Mouse (Mus musculus): ENCODE data around the gene Lyst. TPM values are rescaled to one million over a fixed set of nuclear protein-coding genes. Genes with fewer than 3 reads are reported as not detected.
A peak's percentile ranks its signal among the peaks of the same experiment; 100 is the strongest.

Lyst gene
- total RNA-seq, 2 experiments from 2014 or later: 6.5 to 9.5 TPM

GRCm38 (mm10) chr13:13573572-13574257 is 16.5 kb upstream of the Lyst start:
- peak; percentile 77 for DNase-seq

GRCm38 (mm10) chr13:13574258-13574870 is 15.8 kb upstream of the Lyst start:
- DNase-seq: no peak

- DNase-seq: no peak
Observed at GRCm38 (mm10) chr13:13575106-13575505, 15.1 kb upstream of the Lyst start.

DNA sequence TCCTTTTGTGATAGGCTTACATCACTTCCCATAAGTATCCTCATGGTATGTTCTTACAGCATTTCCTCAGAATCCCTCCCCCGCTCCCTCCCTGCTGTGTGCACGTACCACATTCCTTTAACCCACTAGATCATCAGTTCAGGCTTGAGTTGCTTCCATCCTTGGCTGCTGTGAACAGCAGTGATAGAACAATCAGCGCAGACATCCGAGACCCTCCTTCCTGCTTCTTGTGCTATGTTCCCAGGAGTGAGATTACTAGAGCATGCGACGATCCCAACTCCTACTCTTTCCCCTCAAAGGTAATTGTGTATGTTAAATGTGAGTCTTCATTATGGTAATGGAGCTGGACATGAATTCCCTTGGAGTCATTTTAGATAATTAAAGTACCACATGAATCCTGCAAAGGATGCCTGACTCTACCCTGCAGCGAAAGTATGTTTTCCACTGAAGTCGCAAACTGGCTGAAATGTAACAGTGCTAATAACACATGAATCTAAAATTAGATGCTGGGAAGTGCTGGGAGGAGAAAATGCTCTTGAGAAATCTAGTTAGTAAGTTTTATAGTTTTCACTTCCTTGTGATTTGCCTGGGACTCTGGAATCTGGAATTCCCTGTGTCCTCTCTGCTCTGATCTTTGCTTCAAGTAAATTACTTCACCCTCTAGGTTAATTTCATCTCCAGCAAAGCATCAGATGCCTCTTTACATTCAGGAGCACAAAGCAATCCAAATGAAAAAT is 13.6 kb upstream of the Lyst start:
- DNase-seq: no peak

GRCm38 (mm10) chr13:13581988-13582387 is 8.2 kb upstream of the Lyst start:
- no peak for DNase-seq

- no peak for DNase-seq
Observed at GRCm38 (mm10) chr13:13583473-13583872, 6.7 kb upstream of the Lyst start.

- no peak for DNase-seq
Observed at GRCm38 (mm10) chr13:13587653-13588184, 2.5 kb upstream of the Lyst start.

GRCm38 (mm10) chr13:13588518-13588917 is 1.7 kb upstream of the Lyst start:
- DNase-seq: no peak

GRCm38 (mm10) chr13:13589032-13589431 is 1.2 kb upstream of the Lyst start:
- no peak for DNase-seq

DNA sequence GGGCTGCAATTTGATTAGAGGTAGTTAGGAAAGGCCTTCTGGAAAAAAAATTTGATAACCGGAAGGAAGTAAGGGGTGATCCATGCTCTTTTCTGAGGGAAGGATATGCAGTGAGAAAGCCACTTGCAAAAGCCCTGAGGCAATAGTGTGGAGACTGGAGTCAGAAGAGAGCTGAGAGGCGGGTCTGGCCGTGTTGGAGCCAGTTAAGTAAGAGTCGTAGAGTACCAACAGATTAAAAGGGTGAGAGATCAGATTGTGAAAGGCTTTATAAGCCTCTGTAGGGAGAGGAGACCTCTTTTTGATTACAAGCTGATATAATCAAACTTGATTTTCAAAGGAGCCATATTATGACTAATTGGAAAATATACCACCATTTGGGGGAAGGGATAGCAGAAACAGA is 1.7 kb downstream of the Lyst start:
- DNase-seq: no peak

DNA sequence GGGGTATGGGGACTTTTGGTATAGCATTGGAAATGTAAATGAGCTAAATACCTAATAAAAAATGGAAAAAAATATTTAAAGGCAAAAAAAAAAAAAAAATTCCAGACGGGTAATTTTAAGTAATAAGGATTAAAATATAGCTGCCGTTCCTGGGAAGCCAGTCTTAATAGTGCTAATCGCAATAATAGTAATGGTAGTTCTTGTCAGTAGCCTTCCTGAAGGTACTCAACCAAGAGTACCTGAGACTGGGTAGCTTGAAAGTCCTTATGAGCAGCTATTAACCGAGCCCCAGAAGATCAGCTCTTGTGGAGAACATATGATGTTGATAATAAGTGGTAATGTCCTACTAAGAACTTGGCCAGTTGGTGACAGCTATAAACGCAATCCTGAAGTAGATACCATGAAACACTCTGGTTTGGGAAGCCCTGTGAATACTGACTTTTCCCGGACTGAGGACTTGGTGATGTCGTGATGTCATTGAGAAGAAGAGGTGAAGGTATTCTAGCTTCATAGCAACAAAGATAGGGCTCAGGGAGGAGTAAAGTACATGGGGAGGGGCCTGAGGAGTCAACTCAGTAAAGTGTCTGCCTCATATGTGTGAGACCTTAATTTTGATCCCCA is 6.3 kb downstream of the Lyst start:
- no peak for DNase-seq

DNA sequence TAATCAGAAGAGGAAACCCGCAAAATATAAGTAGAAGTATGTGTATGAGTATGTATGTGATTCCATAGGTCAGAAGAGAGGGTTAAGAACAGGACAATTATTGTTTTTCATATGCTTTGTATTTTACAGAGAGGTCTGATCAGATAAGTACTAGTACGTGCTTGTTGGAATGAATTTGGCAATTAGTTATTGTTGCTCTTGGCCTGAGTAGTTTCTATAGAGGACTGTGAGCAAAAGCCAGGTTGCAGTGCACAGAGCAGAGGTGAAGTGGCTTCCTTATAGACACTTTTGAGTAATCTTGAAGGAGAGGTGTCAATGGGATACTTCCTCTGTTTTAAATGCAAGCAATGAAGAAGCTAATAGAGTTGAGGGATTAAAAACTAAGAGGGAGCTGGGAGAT is 7.7 kb downstream of the Lyst start:
- DNase-seq: no peak

DNA sequence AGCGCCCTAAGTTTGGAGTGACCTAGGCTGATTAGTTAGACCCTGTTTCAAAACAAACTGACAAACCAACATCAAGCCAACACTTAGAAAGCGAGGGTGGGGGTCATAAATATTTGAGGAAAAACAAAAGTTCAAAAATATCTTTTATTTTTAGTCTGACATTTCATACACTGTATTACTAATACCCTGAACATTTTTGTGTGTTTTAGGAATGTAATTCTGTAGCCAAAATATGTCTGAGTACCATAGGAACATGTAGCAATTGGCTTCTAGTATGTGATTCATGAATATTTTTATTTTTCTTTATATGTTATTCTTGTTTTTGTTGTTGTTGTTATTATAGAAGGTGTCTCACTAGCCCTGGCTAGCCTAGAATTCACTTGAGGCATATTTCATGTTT is 11.2 kb downstream of the Lyst start:
- no peak for DNase-seq

- no peak for DNase-seq
Observed at GRCm38 (mm10) chr13:13606149-13606548, 16.0 kb downstream of the Lyst start.

DNA sequence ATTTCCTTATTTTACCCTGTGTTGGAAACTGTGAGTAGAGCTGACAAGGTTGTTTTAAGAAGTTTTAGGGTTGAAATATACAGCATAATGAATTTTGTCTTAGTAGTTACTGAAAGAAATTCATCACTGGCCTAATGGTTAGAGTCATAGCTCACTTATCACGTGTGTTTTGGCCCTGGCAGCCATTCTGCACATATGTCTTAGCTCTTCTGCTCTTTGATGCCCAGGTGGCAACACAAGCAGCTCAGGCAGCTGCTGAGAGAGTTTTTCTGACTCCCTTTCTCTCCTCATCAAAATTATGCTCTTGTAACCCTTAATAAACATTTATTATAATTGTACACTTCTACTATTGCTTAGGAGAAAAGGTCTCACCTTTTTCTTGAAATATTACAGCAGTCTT is 18.1 kb downstream of the Lyst start:
- DNase-seq: no peak

- no peak for DNase-seq
Observed at GRCm38 (mm10) chr13:13609655-13610054, 19.5 kb downstream of the Lyst start.

DNA sequence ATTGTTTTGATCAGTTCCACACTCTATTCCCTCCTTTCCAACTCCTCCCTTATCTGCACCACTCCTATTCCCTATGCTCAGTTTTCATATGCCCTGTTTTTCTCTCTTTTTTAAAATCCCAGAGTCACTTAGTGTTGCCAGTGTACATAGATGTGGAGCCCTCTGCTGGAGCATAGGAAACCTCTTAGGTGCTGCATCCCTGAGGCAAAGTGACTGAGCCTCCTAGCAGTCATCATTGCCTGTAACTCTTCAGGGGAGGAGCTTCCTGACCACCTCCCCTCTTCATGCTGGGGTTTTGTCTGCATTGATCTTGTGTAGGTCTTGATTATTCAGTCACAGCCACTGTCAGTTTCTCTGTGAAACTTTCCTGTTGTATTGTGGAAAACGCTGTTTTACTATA is 22.7 kb downstream of the Lyst start:
- peak; percentile 9 for DNase-seq

DNA sequence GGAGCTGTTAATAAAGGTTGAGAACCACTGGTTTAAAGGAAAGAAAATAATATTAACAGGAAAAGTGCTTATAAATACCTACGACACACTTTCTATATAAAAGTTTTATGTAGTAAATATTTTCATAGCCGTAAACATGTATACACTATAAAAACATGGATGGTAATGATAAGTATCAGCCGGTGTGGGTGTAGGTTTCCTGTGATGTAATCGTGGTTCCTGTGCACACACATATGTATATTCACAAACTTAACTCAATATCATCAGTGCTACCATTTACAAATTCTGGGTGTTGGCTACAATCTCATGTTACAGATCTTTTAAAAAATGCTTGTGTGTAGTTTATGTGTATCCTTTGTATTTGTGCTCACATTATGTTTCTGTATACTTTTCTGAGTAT is 24.0 kb downstream of the Lyst start:
- no peak for DNase-seq

DNA sequence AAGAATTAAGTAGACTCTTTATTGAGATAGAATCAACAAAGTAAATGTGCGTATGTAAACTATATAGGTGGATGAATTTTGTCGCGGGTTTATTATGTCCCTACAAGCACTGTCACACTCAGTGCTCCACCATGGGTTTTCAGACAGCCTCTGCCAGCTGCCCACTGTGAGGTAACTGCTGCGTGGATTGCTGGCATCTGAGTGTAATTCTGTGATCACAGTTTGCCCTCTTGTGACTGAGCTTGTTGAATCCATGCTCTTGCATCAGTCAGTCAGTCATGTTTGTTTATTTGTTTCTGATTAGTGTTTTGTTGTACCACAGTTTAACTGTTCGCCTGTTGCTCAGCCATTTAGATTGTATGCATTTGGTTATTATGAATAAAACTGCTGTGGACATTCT is 31.3 kb downstream of the Lyst start:
- DNase-seq: no peak

GRCm38 (mm10) chr13:13622565-13622964 is 32.4 kb downstream of the Lyst start:
- DNase-seq: no peak

- no peak for DNase-seq
Observed at GRCm38 (mm10) chr13:13633746-13634145, 43.5 kb downstream of the Lyst start.

DNA sequence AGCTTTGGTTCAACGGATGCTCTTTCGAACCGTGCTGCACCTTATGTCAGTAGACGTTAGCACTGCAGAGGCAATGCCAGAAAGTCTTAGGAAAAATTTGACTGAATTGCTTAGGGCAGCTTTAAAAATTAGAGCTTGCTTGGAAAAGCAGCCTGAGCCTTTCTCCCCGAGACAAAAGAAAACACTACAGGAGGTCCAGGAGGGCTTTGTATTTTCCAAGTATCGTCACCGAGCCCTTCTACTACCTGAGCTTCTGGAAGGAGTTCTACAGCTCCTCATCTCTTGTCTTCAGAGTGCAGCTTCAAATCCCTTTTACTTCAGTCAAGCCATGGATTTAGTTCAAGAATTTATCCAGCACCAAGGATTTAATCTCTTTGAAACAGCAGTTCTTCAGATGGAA is 44.5 kb downstream of the Lyst start:
- no peak for DNase-seq

DNA sequence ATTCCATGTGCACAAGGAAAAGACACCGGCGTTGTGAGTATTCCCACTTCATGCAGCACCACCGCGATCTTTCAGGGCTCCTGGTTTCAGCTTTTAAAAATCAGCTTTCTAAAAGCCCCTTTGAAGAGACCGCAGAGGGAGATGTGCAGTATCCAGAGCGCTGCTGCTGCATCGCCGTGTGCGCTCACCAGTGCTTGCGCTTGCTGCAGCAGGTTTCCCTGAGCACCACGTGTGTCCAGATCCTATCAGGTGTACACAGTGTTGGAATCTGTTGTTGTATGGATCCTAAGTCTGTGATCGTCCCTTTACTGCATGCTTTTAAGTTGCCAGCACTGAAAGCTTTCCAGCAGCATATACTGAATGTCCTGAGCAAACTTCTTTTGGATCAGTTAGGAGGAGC is 45.0 kb downstream of the Lyst start:
- no peak for DNase-seq
